Mouse (Mus musculus) fibroblast of lung, adult 2 months (primary cell): ENCODE measurements around the gene Pid1.

Source experiments
- DNase-seq: peaks from one replicate; pipeline ENCODE4 v3.0.0-alpha.2; 2011; ENCODE audit warnings: low read depth

The Pid1 gene

GRCm38 (mm10) chr1:84177696-84178095 is 186.3 kb downstream of the Pid1 start:
- no peak for DNase-seq

GRCm38 (mm10) chr1:84177033-84177432 is 186.9 kb downstream of the Pid1 start:
- DNase-seq: no peak

GRCm38 (mm10) chr1:84172941-84173340 is 191.0 kb downstream of the Pid1 start:
- no peak for DNase-seq

DNA sequence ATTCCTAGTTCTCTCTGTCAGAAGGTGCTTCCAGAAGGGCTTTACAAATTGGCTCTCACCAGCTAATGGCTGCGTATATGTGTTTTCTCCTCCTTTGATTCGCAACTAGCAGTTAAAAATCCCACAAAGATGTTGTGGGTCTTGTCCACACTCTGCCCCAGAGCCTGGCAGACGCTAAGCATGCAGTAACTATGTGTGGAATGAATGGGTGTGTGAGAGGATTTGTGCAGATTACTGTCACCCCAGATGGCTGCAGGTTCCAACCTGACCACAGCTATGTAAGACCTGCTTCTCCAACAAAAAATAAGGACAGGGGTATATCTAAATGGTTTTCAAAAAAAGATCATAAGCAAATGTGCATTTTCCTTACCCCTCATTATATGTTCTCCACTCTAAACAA is 206.2 kb downstream of the Pid1 start:
- no peak for DNase-seq

- no peak for DNase-seq
Measured at GRCm38 (mm10) chr1:84155585-84155930, 208.4 kb downstream of the Pid1 start.

- DNase-seq: no peak
Measured at GRCm38 (mm10) chr1:84154725-84155584, 209.0 kb downstream of the Pid1 start.

GRCm38 (mm10) chr1:84153943-84154342 is 210.0 kb downstream of the Pid1 start:
- DNase-seq: no peak

- no peak for DNase-seq
Measured at GRCm38 (mm10) chr1:84141561-84141960, 222.4 kb downstream of the Pid1 start.

- no peak for DNase-seq
Measured at GRCm38 (mm10) chr1:84132451-84132850, 231.5 kb downstream of the Pid1 start.

GRCm38 (mm10) chr1:84131799-84132198 is 232.2 kb downstream of the Pid1 start:
- DNase-seq: no peak

- DNase-seq: no peak
Measured at GRCm38 (mm10) chr1:84128510-84128909, 235.5 kb downstream of the Pid1 start.

- no peak for DNase-seq
Measured at GRCm38 (mm10) chr1:84119306-84119705, 244.7 kb downstream of the Pid1 start.

- DNase-seq: no peak
Measured at GRCm38 (mm10) chr1:84106756-84107155, 257.2 kb downstream of the Pid1 start.

- no peak for DNase-seq
Measured at GRCm38 (mm10) chr1:84102052-84102451, 261.9 kb downstream of the Pid1 start.

GRCm38 (mm10) chr1:84097398-84097797 is 266.6 kb downstream of the Pid1 start:
- no peak for DNase-seq

- no peak for DNase-seq
Measured at GRCm38 (mm10) chr1:84093291-84093690, 270.7 kb downstream of the Pid1 start.

- DNase-seq: no peak
Measured at GRCm38 (mm10) chr1:84089664-84090063, 274.3 kb downstream of the Pid1 start.

DNA sequence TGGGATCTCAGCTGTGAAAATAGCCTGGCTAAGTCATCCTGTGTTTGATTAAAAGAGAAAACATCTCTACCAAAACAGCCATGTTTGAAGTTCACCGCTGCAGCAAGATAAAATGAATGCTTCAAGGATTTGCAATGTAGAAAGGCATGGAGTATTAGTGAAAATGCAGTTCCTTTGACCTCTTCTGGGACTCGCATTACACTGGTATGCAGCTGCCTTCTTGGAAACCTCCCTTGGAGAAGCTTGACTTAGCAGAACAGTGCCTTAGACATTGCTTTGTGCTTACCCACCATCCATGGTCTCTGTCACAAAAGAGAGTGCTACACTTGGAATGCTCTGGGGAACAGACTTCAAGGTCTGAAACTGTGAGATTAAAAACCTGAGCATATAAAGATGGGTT is 276.0 kb downstream of the Pid1 start:
- DNase-seq: no peak

DNA sequence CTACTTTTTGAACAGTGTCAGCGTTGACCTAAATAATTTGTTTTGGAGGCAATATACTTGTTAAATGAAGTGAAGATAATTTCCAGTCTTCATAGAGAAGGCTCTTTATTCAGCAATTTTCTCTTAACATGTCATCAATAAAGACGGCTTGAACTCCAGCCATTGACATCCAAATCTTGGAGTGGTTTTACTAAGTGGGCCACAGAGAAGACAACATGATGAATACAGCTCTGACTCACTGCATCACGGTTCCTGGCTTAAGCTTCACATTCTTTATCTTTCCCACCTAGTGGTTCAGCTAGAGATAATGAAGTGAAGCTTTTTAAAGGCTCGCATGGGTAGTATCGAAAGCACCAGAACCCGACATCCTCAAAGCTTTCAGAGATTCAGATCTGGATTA is 276.7 kb downstream of the Pid1 start:
- no peak for DNase-seq

- no peak for DNase-seq
Measured at GRCm38 (mm10) chr1:84086486-84086885, 277.5 kb downstream of the Pid1 start.

GRCm38 (mm10) chr1:84085361-84085760 is 278.6 kb downstream of the Pid1 start:
- DNase-seq: no peak

GRCm38 (mm10) chr1:84079566-84079965 is 284.4 kb downstream of the Pid1 start:
- no peak for DNase-seq

GRCm38 (mm10) chr1:84077023-84077422 is 287.0 kb downstream of the Pid1 start:
- DNase-seq: no peak
